Mouse (Mus musculus) liver, embryonic 15.5 days (tissue): Measurements from ENCODE around the gene Hoxc4. TPM values are rescaled to one million over a fixed set of nuclear protein-coding genes. Genes with fewer than 3 reads are reported as not detected.

Experiments
- ATAC-seq: fragments of 200-750 bp; cut with Nextera tagmentation; 2 replicates; pipeline ENCODE4 v1.8.0; 2017; ENCODE audit warnings: moderate number of reproducible peaks, mild to moderate bottlenecking, moderate library complexity; ENCODE audit not compliant: insufficient read depth
- H3K27ac ChIP-seq: fragments of 300-500 bp; sonication (generic); replicated peaks from 2 replicates; pipeline ENCODE4 v1.5.1; 2015; ENCODE audit warnings: mild to moderate bottlenecking, inconsistent platforms
- H3K27me3 ChIP-seq: fragments of 300-500 bp; sonication (generic); 2 replicates; pipeline ENCODE4 v1.6.1; 2015; ENCODE audit warnings: mild to moderate bottlenecking, inconsistent platforms
- H3K36me3 ChIP-seq: fragments of 300-500 bp; sonication (generic); replicated peaks from 2 replicates; pipeline ENCODE4 v1.6.1; 2015; ENCODE audit warnings: moderate library complexity, mild to moderate bottlenecking, inconsistent platforms
- H3K4me1 ChIP-seq: fragments of 300-500 bp; sonication (generic); replicated peaks from 2 replicates; pipeline ENCODE4 v1.6.1; 2015; ENCODE audit warnings: inconsistent platforms
- H3K4me2 ChIP-seq: fragments of 300-500 bp; sonication (generic); 2 replicates; pipeline ENCODE4 v1.6.1; 2015; ENCODE audit warnings: moderate library complexity, mild to moderate bottlenecking, inconsistent platforms
- H3K4me3 ChIP-seq: fragments of 300-500 bp; sonication (generic); replicated peaks from 2 replicates; pipeline ENCODE4 v1.5.1; 2015; ENCODE audit warnings: mild to moderate bottlenecking, inconsistent platforms
- H3K9ac ChIP-seq: fragments of 300-500 bp; sonication (generic); 2 replicates; pipeline ENCODE4 v1.6.1; 2015; ENCODE audit warnings: moderate library complexity, mild to moderate bottlenecking, inconsistent platforms
- H3K9me3 ChIP-seq: fragments of 300-500 bp; sonication (generic); replicated peaks from 2 replicates; pipeline ENCODE4 v1.6.1; 2016; ENCODE audit warnings: inconsistent platforms
- WGBS: fragments of 180-500 bp; shearing (Covaris S2); methylation state at CpG from one replicate; pipeline ENCODE4 v1.1.7; 2015; ENCODE audit warnings: mixed read lengths; ENCODE audit not compliant: insufficient replicate concordance; 5-methylcytosine and 5-hydroxymethylcytosine counted together
- polyA plus RNA-seq: library from polyadenylated mRNA; unstranded; fragments of >200 nt; fragmentation: Nextera tagmentation; extraction: Ambion mirVana; gene quantifications from 2 replicates; pipeline ENCODE4 v1.2.1, GENCODE M21; 2015

Gene Hoxc4
- polyA plus RNA-seq, 1 experiment from 2014 or later = 0.26 TPM

- 32% methylated on average over 4 of the region's 4 CpGs for WGBS
- no peak for ATAC-seq
- H3K4me1 ChIP-seq = no peaks in the 10 kb centered on the region; the same call in 1 of the 2 replicates
These were observed 49.0 kb downstream of the Hoxc4 start for GRCm38 (mm10) chr15:103067701-103068100.

GRCm38 (mm10) chr15:103069173-103069572, 50.4 kb downstream of the Hoxc4 start:
- Histone ChIP-seq H3K4me2 (no peak overlapping the region; the same call in 1 of the 2 replicates), H3K4me3 (no peak overlapping the region), H3K27me3 (peaks cover 87% of the 10 kb centered on the region), H3K9ac (no peak overlapping the region), H3K4me1 (no peaks in the 10 kb centered on the region; the same call in 1 of the 2 replicates), H3K27ac (no peak overlapping the region), H3K9me3 (no peaks in the 10 kb centered on the region), H3K36me3 (no peaks in the 10 kb centered on the region)
- ATAC-seq = no peak
- 3% methylated on average over 18 of the region's 18 CpGs for WGBS

More at GRCm38 (mm10) chr15:103067701-103068100, 49.0 kb downstream of the Hoxc4 start:
- H3K27ac ChIP-seq = no peak overlapping the region
- peaks cover 97% of the 10 kb centered on the region for H3K27me3 ChIP-seq
- no peaks in the 10 kb centered on the region for H3K36me3 ChIP-seq
- H3K4me3 ChIP-seq = no peak overlapping the region
- H3K4me2 ChIP-seq = no peak overlapping the region
- no peaks in the 10 kb centered on the region for H3K9me3 ChIP-seq
- no peak overlapping the region for H3K9ac ChIP-seq

GRCm38 (mm10) chr15:103071266-103071665, 52.5 kb downstream of the Hoxc4 start:
- Histone ChIP-seq H3K27me3 (peaks cover 83% of the 10 kb centered on the region), H3K4me2 (no peak overlapping the region), H3K36me3 (no peaks in the 10 kb centered on the region), H3K4me3 (no peak overlapping the region), H3K9ac (no peak overlapping the region), H3K9me3 (no peaks in the 10 kb centered on the region), H3K27ac (no peak overlapping the region), H3K4me1 (no peaks in the 10 kb centered on the region; the same call in 1 of the 2 replicates)
- ATAC-seq = no peak
- 47% methylated on average over 5 of the region's 5 CpGs for WGBS

GRCm38 (mm10) chr15:103074663-103075415, 56.1 kb downstream of the Hoxc4 start:
- H3K27me3 ChIP-seq = peaks cover 63% of the 10 kb centered on the region
- H3K4me1 ChIP-seq = no peaks in the 10 kb centered on the region
- H3K4me3 ChIP-seq = no peak overlapping the region
- H3K4me2 ChIP-seq = no peak overlapping the region
- 31% methylated on average over 11 of the region's 11 CpGs for WGBS
- H3K36me3 ChIP-seq = no peaks in the 10 kb centered on the region
- no peak for ATAC-seq
- H3K9me3 ChIP-seq = no peaks in the 10 kb centered on the region
- H3K9ac ChIP-seq = no peak overlapping the region
- no peak overlapping the region for H3K27ac ChIP-seq

GRCm38 (mm10) chr15:103077673-103078072, 58.9 kb downstream of the Hoxc4 start:
- Histone ChIP-seq H3K9me3 (no peaks in the 10 kb centered on the region), H3K27me3 (peaks cover 55% of the 10 kb centered on the region), H3K27ac (no peak overlapping the region), H3K36me3 (no peaks in the 10 kb centered on the region), H3K4me1 (no peaks in the 10 kb centered on the region), H3K4me2 (no peak overlapping the region), H3K9ac (no peak overlapping the region), H3K4me3 (no peak overlapping the region)
- no peak for ATAC-seq
- WGBS = 62% methylated on average over 2 of the region's 2 CpGs

- no peak for ATAC-seq
- Histone ChIP-seq H3K4me2 (no peak overlapping the region), H3K27ac (no peak overlapping the region), H3K4me3 (no peak overlapping the region), H3K9me3 (no peaks in the 10 kb centered on the region), H3K27me3 (peaks cover 72% of the 10 kb centered on the region), H3K4me1 (peaks cover 5% of the 10 kb centered on the region; the same call in 1 of the 2 replicates), H3K36me3 (no peaks in the 10 kb centered on the region), H3K9ac (no peak overlapping the region)
- WGBS = 33% methylated on average over 4 of the region's 4 CpGs
These were observed 63.9 kb downstream of the Hoxc4 start for GRCm38 (mm10) chr15:103082622-103083021.

- Histone ChIP-seq H3K27me3 (peaks cover 80% of the 10 kb centered on the region), H3K4me1 (peaks cover 5% of the 10 kb centered on the region; the same call in 1 of the 2 replicates), H3K4me3 (no peak overlapping the region), H3K9me3 (no peaks in the 10 kb centered on the region), H3K9ac (no peak overlapping the region), H3K4me2 (peak overlapping the region; percentile 20; the same call in 1 of the 2 replicates), H3K36me3 (no peaks in the 10 kb centered on the region), H3K27ac (no peak overlapping the region)
- peak; percentile 60 for ATAC-seq
- WGBS = 56% methylated on average over 1 of the region's 1 CpGs
These were observed 64.9 kb downstream of the Hoxc4 start for GRCm38 (mm10) chr15:103083598-103083997.

- Histone ChIP-seq H3K27ac (no peak overlapping the region), H3K4me2 (no peak overlapping the region; the same call in 1 of the 2 replicates), H3K27me3 (peaks cover 91% of the 10 kb centered on the region), H3K4me1 (peaks cover 5% of the 10 kb centered on the region; the same call in 1 of the 2 replicates), H3K4me3 (no peak overlapping the region), H3K9me3 (no peaks in the 10 kb centered on the region), H3K9ac (no peak overlapping the region), H3K36me3 (no peaks in the 10 kb centered on the region)
- 26% methylated on average over 1 of the region's 1 CpGs for WGBS
- peak; percentile 70 for ATAC-seq
These were observed 66.2 kb downstream of the Hoxc4 start for GRCm38 (mm10) chr15:103084944-103085343.

GRCm38 (mm10) chr15:103085831-103086671, 67.3 kb downstream of the Hoxc4 start:
- peaks cover 99% of the 10 kb centered on the region for H3K27me3 ChIP-seq
- no peak overlapping the region for H3K9ac ChIP-seq
- peak overlapping the region; percentile 42 for H3K4me2 ChIP-seq
- 0 out of 2 replicates have a peak overlapping the region, but pooled peaks have one; percentile 2 for H3K4me3 ChIP-seq
- 3% methylated on average over 61 of the region's 61 CpGs for WGBS
- H3K27ac ChIP-seq = no peak overlapping the region
- no peak for ATAC-seq
- H3K4me1 ChIP-seq = peaks cover 5% of the 10 kb centered on the region; the same call in 1 of the 2 replicates
- H3K36me3 ChIP-seq = no peaks in the 10 kb centered on the region
- no peaks in the 10 kb centered on the region for H3K9me3 ChIP-seq
